Mouse (Mus musculus): ENCODE results near the gene Inpp5d.
"Not testable (repeated sequence)": the region's sequence is repeated elsewhere in the genome, so short reads cannot be mapped to it uniquely, and the experiment has no call there.

The Inpp5d gene

GRCm38 (mm10) chr1:87658937-87659617 lies 39.0 kb downstream of the Inpp5d start:
- no peak for DNase-seq

DNA sequence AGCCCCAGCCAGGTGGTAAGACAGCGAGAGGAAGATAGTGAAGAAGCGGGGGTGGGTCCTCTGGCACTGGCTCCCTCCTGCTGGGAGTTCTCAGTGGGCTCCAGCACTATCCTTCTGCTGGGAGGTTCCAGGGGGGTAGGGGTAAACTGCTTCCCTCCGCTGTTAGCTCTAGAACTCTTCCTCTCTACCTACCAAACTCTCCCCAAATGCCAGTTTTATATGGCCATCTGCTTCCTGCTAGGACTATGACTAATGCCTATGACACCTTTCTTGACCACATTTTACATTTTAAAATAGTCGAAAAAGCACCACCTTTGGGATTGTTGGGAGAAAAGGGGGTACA lies 39.5 kb downstream of the Inpp5d start:
- no peak for DNase-seq

DNA sequence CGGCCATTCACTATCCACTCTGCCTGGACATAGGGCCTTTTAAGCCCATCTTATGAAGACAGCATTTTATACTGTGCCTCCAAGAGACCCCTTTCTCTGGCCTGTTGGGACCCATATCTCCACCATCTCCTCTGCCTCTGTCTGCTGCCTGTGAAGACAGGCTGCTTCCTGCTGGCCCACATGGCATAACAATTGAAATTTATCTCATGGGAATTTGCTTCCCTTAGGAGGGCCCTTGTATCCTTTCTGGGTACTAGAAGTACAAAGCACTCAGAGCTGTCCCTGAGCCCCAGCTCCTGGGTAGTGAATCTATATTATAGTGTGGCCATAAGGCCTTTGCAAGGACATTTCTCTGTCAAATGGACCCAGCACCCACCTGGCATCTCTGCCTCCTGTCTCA lies 40.6 kb downstream of the Inpp5d start:
- no peak for DNase-seq

GRCm38 (mm10) chr1:87663992-87664391 lies 43.9 kb downstream of the Inpp5d start:
- no peak for DNase-seq

GRCm38 (mm10) chr1:87667006-87667405 lies 46.9 kb downstream of the Inpp5d start:
- no peak for DNase-seq

DNA sequence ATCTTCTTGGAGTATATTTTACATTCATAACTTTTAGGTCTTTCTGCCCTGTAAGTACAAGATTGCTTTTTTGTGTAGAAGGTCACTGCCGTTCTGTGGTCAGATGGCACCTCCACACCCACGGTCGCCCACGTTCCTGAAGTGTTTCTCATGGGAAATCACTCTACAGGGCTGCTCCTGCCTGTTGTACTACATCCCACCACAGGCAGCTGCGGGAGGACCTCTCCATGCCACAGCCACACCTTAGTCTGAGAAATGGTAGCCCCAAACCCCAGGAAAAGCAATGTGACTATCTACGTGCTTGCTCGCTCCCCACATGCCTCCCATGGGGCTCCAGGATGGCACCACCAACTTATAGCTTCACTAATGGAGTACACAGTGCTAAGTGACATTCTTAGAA lies 48.2 kb downstream of the Inpp5d start:
- DNase-seq = no peak

DNA sequence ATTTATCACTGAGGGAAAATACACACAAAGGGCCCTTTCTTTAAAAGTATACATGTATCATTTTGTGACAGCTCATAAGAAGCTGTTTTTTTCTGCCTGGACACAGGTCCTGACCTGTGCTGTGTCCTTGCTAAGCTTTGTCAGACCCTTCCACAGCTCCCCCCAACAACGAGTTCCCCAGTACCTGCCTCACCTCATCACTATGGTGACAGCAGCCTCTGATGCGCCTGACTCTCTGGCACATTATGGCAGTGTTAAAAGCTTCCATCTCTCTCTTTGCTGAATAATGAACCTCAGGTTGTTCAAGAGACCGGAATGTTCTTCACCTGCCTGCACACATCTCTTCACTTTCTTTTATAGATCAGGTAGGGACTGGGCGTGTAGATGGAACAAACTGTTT lies 51.4 kb downstream of the Inpp5d start:
- no peak for DNase-seq

DNA sequence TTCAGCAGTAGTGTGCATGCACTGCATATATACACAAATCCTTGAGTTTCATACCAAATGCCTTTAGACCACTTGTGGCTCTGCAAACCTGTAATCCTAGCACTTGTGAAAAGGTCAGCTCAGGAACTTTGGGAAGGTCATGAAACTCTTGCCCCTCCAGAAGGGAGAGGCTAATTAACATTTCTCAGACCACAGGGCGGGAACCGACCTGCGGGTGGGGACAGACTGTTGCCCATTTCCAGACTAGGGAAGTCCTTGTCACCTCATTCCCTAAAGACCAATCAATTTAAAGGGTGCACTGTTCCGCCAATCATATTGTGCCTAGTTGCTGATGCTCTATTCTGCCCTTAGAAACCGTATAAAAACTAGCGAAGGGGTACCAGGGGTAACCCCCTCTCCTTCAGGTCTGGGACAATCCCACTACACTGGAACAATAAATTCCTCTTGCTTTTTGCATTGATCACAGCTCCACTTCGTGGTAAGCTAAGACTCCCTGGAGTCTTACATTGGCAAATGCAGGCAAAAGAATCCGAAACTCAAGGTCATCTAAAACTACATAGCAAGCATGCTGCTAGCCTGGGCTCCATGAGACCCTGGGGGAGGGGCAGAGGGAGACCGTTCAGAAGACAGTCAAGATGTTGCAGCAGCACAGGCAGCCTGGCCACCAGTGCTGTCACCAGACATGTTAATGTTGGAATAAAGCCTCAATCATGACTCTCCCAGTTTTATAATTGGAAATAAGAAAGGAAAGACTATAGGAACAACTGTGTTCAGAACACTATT lies 53.9 kb downstream of the Inpp5d start:
- no peak for DNase-seq

DNA sequence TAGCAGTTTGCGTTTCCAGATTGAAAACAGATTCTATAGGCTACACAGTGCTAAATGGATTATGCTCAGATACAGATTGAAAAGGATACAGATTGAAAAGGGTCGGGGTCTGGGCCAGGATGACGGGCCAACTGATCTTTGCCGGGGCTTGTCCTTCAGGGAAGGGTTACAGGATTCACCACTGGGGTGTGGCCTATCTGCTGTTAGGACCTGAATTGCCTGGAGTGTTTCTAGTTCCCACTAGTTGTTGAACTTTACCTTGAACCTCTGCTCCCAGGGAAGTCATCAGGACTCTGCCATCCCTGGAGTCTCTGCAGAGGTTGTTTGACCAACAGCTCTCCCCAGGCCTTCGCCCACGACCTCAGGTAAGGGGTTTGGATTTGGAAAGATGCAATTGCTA lies 55.9 kb downstream of the Inpp5d start:
- no peak for DNase-seq

DNA sequence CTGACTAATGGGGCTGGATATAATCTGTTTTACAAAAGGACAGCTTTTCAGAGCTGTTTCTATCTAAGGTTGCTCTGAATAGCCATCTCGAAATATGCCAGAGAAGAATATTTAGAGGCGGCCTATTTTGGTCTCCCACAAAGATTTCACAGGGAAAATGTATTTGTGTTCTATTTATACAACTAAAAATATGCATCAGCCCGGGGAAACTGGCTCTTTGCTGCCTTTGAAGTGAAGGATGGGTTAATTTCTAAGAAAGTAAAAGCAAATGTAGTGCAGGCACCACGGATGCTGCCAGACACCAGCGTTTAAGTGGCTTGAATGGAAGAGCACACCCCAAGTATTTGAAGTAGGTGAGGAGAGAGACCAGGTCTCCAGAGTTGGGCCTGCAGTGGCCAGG lies 59.0 kb downstream of the Inpp5d start:
- DNase-seq = no peak

- DNase-seq = no peak
Observed at GRCm38 (mm10) chr1:87680950-87681349, 60.8 kb downstream of the Inpp5d start.

- DNase-seq = not testable (repeated sequence)
Observed at GRCm38 (mm10) chr1:87682473-87682872, 62.4 kb downstream of the Inpp5d start.

DNA sequence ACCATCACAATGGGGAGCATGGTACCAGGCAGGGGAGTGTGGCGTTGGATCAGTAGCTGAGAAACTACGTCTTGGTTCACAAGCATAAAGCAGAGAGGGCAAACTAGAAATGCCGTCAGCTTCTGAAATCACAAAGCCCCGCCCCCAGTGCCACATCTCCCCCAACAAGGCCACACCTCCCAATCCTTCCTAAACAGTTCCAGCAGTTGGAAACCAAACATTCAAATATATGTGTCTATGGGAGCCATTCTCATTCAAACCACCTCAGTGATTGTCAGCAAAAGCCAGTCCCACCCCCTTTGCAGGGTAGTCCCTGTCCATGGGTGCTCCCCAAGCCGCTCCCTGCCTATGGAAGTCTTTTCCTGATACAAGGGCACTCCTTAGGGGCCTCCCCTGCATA lies 64.0 kb downstream of the Inpp5d start:
- DNase-seq = no peak

DNA sequence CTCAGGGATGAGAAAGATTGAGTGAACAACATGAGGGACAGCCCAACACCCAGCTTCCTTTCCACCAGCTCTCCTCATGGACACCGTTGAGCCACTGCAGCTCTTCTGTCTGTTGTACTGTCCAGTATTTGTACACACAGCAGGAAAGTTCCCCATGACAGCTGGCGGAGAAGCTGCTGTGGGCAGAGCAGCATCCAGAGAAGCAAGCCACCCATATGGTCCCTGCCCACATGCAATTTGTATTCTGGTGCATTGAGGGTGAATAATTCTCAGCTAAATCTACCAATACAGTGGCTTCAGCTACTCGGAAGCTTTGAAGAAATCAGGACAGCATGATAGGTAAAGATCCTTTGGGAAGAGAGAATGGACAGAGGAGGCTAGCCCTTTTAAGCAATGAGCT lies 64.7 kb downstream of the Inpp5d start:
- no peak for DNase-seq

GRCm38 (mm10) chr1:87686351-87686750 lies 66.2 kb downstream of the Inpp5d start:
- no peak for DNase-seq

DNA sequence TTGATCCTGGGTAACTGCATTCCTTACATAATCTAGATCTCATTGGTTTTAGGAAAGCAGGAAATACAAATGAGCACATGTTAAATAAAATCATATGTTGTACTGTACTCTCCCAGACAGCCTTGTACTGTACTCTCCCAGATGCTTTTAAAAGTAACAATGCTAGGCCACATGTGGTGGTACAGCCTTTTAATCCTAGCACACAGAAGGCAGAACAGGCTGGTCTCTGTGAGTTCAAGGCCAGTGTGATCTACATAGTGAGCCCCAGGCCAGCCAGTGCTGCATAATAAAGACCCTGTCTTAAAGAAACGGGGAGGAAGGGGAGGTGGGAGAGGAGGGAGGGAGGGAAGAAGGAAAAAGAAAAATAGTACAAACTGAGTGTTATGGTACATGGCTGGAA lies 66.9 kb downstream of the Inpp5d start:
- no peak for DNase-seq

- no peak for DNase-seq
Observed at GRCm38 (mm10) chr1:87689661-87690341, 69.7 kb downstream of the Inpp5d start.

- DNase-seq = peak in 1 of 2 experiments; percentile 9
Observed at GRCm38 (mm10) chr1:87696358-87696757, 76.2 kb downstream of the Inpp5d start.

DNA sequence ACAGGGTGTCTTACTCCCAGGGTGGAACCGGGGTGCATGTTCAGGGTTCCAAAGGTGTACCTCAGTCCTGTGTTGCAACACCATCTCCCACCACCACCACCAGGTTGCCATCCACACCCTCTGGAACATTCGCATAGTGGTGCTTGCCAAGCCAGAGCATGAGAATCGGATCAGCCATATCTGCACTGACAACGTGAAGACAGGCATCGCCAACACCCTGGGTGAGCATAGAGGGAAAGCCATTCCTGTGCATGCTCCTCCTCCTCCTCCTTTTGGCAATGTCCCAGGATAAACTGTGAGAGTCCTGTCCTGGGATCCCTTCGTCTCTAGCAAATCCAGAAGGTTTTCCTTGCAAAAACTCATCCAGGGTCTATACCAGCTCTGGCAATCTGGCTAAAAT lies 77.9 kb downstream of the Inpp5d start:
- no peak for DNase-seq

GRCm38 (mm10) chr1:87699890-87700448 lies 79.9 kb downstream of the Inpp5d start:
- no peak for DNase-seq

- DNase-seq = no peak
Observed at GRCm38 (mm10) chr1:87704230-87704629, 84.1 kb downstream of the Inpp5d start.

GRCm38 (mm10) chr1:87706361-87706760 lies 86.2 kb downstream of the Inpp5d start:
- no peak for DNase-seq

DNA sequence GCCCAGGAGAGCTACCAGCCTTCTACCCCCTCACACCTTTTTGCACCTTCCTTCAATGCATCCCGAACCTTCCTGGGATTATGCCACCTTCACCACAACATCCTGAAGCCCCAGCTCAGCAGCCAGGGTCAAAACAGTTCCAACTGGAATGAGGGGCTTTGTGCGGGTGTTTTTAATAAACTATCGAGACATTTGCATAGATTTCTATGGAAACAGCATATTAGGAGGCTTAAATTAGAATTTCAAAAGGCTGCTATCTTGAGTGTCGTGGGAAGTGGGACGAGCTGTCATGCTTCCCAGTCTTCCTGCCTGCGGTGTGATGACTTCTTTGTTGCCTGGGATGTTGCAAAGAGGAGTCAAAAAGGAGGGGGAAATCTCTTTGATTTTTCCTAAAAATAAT lies 88.9 kb downstream of the Inpp5d start:
- no peak for DNase-seq

Data from cerebellum, adult 18-20 months (tissue).